Mouse (Mus musculus) megakaryocyte, embryonic 14.5 days (primary cell): Measurements from ENCODE around the gene Gm10842. TPM values are rescaled to one million over a fixed set of nuclear protein-coding genes. Genes with fewer than 3 reads are reported as not detected.

ENCODE experiments used
- H3K27me3 ChIP-seq: replicated peaks from 2 replicates; pipeline ENCODE3; 2012; ENCODE audit warnings: inconsistent platforms
- H3K36me3 ChIP-seq: replicated peaks from 2 replicates; pipeline ENCODE3; 2012; ENCODE audit warnings: low read length, inconsistent platforms, mixed read lengths
- H3K4me1 ChIP-seq: 2 replicates; pipeline ENCODE4 v1.6.1; 2012; ENCODE audit warnings: inconsistent platforms
- H3K4me3 ChIP-seq: replicated peaks from 2 replicates; pipeline ENCODE3; 2012; ENCODE audit warnings: moderate library complexity, mild to moderate bottlenecking, inconsistent platforms
- H3K9me3 ChIP-seq: 2 replicates; pipeline ENCODE4 v1.6.1; 2012; ENCODE audit warnings: inconsistent platforms
- FLI1 ChIP-seq: IDR thresholded peaks from 2 replicates; pipeline ENCODE4 v1.6.1; 2012; ENCODE audit warnings: low read length, inconsistent platforms, mixed read lengths
- GATA1 ChIP-seq: IDR thresholded peaks from 3 replicates; pipeline ENCODE4 v1.6.1; 2012; ENCODE audit warnings: mixed read lengths, low read length, inconsistent platforms, borderline replicate concordance
- polyA plus RNA-seq: library from polyadenylated mRNA; stranded (reverse); fragments of >175 nt; gene quantifications from 2 replicates; pipeline ENCODE4 v1.2.3, GENCODE M21; 2012; ENCODE audit warnings: low replicate concordance; ENCODE audit not compliant: insufficient read depth

The Gm10842 gene
- polyA plus RNA-seq, 1 experiment: not detected

GRCm38 (mm10) chr11:105141115-105141514, 5.6 kb upstream of the Gm10842 start:
- peaks cover 7% of the 10 kb centered on the region for H3K4me1 ChIP-seq
- peaks cover 5% of the 10 kb centered on the region for H3K27me3 ChIP-seq
- H3K4me3 ChIP-seq: no peak overlapping the region
- H3K9me3 ChIP-seq: no peaks in the 10 kb centered on the region
- TF ChIP-seq FLI1 (no peak), GATA1 (no peak)
- H3K36me3 ChIP-seq: peaks cover 49% of the 10 kb centered on the region

- Histone ChIP-seq H3K4me1 (peaks cover 7% of the 10 kb centered on the region), H3K4me3 (no peak overlapping the region), H3K27me3 (peaks cover 8% of the 10 kb centered on the region), H3K9me3 (no peaks in the 10 kb centered on the region), H3K36me3 (peaks cover 25% of the 10 kb centered on the region)
- TF ChIP-seq GATA1 (no peak), FLI1 (no peak)
These were observed 3.1 kb upstream of the Gm10842 start for GRCm38 (mm10) chr11:105143564-105143963.

GRCm38 (mm10) chr11:105144084-105144483, 2.6 kb upstream of the Gm10842 start:
- Histone ChIP-seq H3K9me3 (no peaks in the 10 kb centered on the region), H3K27me3 (peaks cover 8% of the 10 kb centered on the region), H3K36me3 (peaks cover 21% of the 10 kb centered on the region), H3K4me3 (no peak overlapping the region), H3K4me1 (peaks cover 7% of the 10 kb centered on the region)
- TF ChIP-seq FLI1: no peak
- TF ChIP-seq GATA1: no peak

DNA sequence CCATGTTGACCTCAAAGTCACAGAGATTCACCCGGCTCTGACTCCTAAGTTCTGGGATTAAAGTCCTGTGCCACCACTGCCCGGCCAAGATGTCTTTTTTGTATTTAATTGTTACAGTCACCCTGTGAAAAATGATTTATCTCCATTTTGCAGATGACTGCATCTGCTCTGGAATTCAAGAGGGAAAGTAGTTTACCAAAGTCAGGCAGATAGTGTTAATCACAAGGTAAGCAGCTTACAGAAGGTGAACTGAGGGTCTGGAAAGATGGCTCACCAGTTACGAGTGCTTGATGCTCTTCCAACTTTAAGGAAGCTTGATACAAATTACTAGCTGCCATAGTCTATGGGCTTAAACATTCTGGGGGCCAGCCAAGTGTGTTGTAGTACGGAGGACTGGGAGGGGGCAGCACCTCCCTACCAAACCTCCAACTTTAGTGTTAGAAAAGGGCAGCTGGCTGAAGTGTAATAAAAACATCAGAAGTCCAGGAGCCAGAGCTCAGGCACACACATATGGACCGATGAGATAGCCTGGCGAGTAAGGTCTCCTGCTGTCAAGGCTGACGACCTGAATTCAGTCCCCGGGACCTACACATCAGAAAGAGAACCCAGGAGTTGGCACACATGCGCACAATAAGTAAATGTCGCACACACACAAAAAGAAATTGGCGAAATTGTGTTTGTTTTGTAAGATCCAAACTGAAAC, 2.0 kb upstream of the Gm10842 start:
- Histone ChIP-seq H3K27me3 (peaks cover 8% of the 10 kb centered on the region), H3K4me3 (no peak overlapping the region), H3K36me3 (peaks cover 16% of the 10 kb centered on the region), H3K9me3 (no peaks in the 10 kb centered on the region), H3K4me1 (peaks cover 9% of the 10 kb centered on the region)
- TF ChIP-seq GATA1 (no peak), FLI1 (no peak)

DNA sequence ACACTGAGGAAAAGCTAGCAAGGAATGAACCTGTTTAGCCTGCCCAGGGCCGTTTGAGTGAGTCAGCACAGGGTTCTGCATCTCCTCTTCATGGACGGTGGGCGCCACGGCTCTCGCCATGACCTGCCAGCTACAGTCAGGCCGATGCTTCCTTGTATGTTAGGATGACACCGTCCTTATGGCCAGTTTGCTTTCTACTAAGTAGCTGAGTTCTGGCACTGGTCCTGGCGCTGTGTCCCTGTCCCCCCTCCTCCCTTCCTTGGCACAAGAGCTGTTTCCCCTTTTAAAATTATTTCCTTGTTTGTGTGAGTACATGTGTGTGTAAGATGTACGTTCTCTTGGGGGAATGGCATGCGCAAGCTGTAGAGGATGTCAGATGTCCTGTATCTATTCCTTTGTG, 1.5 kb upstream of the Gm10842 start:
- H3K27me3 ChIP-seq: peaks cover 10% of the 10 kb centered on the region
- H3K4me3 ChIP-seq: no peak overlapping the region
- TF ChIP-seq FLI1 (no peak), GATA1 (no peak)
- peaks cover 10% of the 10 kb centered on the region for H3K36me3 ChIP-seq
- H3K4me1 ChIP-seq: peaks cover 9% of the 10 kb centered on the region
- H3K9me3 ChIP-seq: no peaks in the 10 kb centered on the region

GRCm38 (mm10) chr11:105149353-105149752, 2.7 kb downstream of the Gm10842 start:
- H3K27me3 ChIP-seq: peaks cover 32% of the 10 kb centered on the region
- H3K36me3 ChIP-seq: no peaks in the 10 kb centered on the region
- peaks cover 39% of the 10 kb centered on the region for H3K4me1 ChIP-seq
- TF ChIP-seq GATA1 (no peak), FLI1 (no peak)
- H3K9me3 ChIP-seq: no peaks in the 10 kb centered on the region
- H3K4me3 ChIP-seq: no peak overlapping the region

- peaks cover 35% of the 10 kb centered on the region for H3K27me3 ChIP-seq
- TF ChIP-seq FLI1 (no peak), GATA1 (no peak)
- H3K9me3 ChIP-seq: no peaks in the 10 kb centered on the region
- no peak overlapping the region for H3K4me3 ChIP-seq
- peaks cover 39% of the 10 kb centered on the region for H3K4me1 ChIP-seq
- H3K36me3 ChIP-seq: no peaks in the 10 kb centered on the region
These were observed 3.1 kb downstream of the Gm10842 start for GRCm38 (mm10) chr11:105149766-105150165.

DNA sequence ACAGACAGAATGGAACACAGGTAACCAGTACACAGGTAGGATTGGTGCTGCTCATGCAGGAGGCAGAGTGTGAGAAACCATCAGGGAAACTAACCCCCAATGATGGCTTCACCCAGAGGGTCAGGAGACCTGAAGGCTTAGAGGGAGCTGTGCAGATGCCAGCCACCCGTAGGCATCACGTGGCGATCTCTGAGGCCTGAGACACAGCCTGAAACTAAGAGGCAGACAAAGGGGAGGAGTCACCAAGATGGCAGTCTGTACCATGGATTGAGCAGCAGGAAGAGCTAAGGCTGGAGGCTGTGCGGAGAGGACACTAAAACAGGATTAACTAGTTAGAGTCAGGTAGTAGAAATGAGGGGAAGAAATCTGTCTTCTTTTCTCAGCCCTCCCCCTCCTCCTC, 4.0 kb downstream of the Gm10842 start:
- Histone ChIP-seq H3K27me3 (peaks cover 36% of the 10 kb centered on the region), H3K4me1 (peaks cover 35% of the 10 kb centered on the region), H3K4me3 (no peak overlapping the region), H3K36me3 (no peaks in the 10 kb centered on the region), H3K9me3 (no peaks in the 10 kb centered on the region)
- TF ChIP-seq GATA1: no peak
- no peak for TF ChIP-seq FLI1

GRCm38 (mm10) chr11:105151226-105152016, 4.7 kb downstream of the Gm10842 start:
- no peak for TF ChIP-seq GATA1
- TF ChIP-seq FLI1: no peak
- H3K27me3 ChIP-seq: peaks cover 32% of the 10 kb centered on the region
- H3K4me3 ChIP-seq: no peak overlapping the region
- no peaks in the 10 kb centered on the region for H3K36me3 ChIP-seq
- peaks cover 35% of the 10 kb centered on the region for H3K4me1 ChIP-seq
- no peaks in the 10 kb centered on the region for H3K9me3 ChIP-seq

DNA sequence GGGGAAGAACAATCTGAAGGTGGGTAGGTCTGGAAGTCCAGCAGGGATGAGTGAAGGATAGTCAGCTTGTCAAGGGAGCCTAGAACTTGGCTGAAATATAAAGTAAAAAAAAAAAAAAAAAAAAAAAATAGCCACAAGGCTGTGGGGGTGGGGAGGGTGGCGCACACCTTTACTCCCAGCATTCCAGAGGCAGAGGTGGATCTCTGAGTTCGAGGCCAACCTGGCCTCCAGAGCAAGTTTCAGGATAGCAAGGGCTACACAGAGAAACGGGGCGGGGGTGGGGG, 5.3 kb downstream of the Gm10842 start:
- H3K36me3 ChIP-seq: no peaks in the 10 kb centered on the region
- no peak for TF ChIP-seq GATA1
- no peak for TF ChIP-seq FLI1
- H3K9me3 ChIP-seq: no peaks in the 10 kb centered on the region
- H3K4me1 ChIP-seq: peaks cover 35% of the 10 kb centered on the region
- no peak overlapping the region for H3K4me3 ChIP-seq
- H3K27me3 ChIP-seq: peaks cover 32% of the 10 kb centered on the region
